Mouse (Mus musculus): ENCODE data around the gene Srcin1.
A peak's percentile ranks its signal among the peaks of the same experiment; 100 is the strongest.

Srcin1 gene

DNA sequence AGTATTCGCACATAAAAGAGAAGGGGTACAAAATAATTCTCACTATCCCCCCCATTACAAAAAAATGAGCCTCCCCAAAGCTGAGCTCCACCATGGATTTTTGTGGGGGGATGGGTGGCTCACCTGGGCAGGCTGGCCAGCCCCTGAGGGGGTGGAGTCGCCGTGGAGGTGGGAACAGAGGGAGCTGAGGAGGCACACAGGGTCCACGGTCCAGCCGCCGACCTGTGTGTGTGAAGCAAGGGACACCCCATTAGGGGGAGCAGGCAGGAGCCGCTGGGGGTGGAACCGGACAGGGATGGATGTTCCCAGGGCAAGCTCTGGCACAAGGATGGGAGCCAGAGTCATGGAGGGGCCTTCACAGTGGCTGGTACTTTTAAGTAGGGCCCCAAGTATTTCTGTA, 27.2 kb downstream of the Srcin1 start:
- no peak for DNase-seq

DNA sequence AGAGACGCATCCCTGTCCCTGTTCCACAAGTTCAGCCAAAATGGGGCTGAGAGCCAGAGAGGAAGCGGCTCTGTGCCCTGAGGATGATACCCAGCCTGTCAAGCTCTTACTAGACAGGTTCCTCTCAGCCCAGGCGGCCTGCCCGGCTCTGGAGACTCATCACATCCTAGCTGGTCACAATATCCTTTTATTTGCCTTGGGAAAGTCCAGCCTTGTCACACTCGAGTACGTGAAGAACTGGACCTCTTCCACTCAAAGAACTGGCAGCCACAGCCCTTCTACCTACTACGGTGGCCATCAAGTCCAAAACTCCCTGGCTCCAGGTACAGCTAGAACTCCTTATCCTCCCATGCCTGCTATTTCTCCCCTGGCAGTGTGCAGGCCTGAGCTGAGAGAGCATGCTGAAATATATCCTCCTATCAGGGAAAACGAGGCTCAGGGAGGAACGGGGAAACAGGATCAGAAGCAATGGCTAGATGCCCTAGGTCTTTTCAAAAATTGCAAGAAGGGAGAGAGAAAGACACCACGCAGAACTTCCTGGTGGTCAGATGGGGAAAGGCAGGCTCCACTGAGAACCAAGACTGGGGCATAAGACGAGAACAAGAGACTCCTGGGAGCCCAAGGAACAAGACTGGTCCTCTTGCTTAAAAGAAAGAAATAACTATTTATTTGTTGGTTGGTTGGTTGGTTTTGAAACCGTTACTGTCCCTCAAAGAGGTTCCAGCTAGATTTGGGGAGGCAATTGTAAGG, 27.9 kb downstream of the Srcin1 start:
- DNase-seq: no peak

DNA sequence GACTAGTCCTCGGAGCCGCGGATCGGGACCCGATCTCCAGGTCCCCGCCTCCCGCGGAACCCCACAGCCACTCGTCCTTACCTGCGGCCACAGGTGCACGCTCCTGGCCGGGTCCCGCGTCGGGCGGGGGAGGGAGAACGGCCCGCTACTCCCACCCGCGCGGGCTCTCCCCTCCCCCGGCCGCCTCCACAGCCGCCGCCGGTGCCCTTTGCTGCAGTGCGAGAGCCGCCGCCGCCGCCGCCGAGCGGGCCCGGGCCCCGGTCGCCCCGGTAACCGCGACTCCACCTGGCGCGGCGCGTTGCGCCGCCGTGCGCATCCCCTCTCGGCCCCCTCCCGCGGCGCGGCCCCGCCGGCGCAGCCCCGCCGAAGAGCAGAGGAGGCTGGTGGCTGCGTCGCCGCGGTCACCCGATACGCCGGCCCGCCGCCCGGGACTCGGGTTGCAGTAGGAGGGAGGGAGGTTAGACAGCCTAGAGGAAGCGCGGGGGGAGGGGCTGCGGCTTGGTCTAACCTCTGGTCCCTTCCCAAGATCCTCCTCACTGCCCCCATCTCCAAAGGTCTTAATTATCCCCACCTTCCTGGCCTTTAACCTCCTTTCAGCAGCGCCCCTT, 29.1 kb downstream of the Srcin1 start:
- DNase-seq: no peak

DNA sequence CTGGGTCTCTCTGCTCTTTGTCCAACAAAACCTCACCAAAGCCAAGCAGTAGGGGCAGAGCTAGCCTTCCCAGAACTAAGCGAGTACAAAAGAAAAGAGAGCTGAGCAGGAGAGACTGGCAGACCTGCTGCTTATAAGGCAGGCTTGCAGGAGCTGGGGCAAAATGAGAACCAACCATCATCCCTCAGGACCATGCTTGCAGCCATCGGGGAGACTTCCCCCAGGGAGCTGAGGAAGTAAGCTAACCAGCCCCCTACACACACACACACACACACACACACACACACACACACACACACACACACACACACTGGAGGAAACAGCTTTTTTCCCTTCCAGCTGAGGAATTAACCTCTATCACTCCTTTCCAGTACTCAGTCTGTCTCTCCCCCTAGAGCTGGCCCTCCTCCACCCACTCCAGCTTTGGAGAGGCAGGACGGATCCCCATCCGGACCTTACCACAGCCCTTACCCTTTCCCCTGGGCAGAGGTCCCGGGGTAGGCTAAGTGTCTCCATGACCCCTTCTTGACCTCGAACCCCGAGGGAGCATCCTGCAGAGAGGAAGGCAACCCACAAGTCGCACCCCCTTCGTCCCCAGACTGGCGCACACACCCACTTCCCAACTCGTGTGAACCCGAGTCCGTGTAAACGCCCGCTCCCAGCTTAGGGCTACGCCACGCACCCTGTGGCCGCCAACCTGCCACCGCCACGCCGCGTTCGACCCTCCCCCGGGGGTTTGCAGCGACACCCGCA, 30.0 kb downstream of the Srcin1 start:
- no peak for DNase-seq

DNA sequence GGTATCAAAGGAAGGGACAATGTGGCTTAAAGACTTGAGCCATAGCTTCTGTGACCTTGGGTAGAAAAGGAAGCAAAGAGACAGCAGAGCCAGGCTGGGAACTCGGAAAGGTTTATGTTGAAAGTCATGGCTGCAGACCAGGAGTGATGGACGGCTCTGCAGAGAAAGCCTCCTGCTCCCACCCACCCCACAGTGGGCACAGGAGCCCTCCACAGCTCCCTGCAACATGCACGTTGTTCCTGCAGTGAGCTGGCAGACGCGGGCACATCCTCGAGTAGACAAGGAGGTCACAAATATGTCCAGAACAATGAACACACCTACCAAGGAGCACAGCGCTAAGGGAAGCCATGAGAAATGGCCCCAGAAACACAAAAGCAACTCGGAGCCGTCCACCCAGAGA, 32.1 kb downstream of the Srcin1 start:
- DNase-seq: no peak

DNA sequence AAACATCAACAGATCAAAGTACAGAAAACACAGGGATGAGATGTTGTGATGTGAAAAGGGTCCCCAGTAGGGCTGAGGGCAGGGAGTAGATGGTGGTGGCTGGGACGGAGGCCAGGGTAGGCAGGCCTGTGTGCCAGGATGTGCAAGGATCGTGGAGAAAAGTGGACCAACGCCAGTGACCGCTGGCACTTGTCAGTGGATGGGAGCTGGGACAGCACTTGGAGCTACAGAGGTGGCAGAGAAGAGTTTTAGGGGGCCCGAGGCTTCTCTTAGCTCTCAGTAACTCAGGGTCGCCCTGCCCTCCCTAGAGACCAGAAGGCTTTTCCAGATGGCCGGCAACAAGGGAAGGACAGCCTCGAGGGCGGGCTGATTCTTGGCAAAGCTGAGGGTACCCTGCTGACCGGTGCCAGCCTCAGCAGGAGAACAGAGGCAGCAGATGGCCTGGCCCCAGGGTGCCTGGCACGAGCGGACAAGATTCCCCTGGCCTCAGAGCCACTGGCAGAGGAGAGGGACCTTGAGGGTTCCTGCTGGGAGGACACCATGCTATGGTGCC, 32.7 kb downstream of the Srcin1 start:
- DNase-seq: no peak

DNA sequence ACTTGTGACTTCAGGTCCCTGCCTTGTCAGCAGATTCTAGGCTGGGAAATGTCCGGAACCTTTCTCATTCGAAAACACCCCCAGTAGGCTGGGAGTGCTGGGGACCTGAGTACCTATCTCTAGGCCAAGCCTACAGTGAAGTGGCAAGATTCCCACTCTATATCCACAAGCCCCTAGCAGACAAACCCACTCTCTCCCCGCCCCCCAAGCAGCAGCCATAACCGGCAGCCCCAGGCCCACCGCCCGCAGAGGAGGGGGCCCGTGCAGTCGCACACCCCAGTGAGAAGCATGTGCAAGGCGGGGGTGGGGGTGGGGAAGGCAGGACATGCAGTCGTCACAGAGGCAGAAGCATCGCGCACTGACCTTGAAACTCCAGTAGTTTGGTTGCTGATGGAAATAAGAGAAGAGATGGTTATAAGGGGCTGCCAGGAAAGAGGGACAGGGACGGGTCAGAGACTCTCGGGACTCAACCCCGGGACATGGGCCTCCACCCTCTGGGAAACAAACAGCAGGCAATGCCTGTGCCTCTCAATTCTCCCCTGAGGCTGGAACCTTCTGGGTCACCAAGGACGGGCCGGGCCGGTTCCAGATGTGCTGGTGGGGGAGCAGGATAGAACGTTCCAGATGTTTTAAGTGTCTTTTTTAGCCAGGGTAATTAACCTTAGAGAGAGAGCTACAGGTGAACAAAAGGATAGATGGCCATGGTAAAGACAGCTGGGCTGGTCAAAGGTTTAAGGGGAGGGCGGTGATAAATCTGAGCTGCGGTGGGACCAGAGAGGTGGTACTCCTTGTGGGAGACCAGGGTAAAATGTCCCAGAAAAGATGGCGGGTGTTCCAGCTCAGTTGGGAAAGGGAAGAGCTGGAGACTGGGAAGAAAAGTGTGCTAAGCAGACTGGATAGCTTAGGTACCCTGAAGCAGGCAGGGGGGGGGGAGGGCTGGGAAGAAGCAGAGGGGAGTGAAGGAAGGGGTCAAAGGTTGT, 33.5 kb downstream of the Srcin1 start:
- no peak for DNase-seq

DNA sequence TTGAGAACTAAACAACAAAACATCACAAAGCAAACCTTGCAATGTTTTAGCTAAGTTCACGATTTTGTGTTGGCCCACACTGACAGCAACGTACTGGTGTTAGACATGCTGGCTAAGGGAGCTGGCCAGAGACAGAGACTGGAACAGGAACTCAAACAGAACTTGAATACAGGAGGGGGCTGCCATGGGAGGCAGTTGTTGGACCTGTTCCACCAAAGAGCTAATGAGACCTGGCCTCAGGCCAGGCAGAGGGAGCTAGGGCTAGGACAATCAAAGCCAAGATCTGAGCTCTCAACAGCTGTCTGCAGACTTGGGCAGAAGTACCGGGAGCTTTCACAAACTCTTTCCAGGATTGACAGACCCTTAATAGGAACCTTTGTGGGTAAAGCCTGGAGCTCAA, 35.4 kb downstream of the Srcin1 start:
- DNase-seq: no peak

DNA sequence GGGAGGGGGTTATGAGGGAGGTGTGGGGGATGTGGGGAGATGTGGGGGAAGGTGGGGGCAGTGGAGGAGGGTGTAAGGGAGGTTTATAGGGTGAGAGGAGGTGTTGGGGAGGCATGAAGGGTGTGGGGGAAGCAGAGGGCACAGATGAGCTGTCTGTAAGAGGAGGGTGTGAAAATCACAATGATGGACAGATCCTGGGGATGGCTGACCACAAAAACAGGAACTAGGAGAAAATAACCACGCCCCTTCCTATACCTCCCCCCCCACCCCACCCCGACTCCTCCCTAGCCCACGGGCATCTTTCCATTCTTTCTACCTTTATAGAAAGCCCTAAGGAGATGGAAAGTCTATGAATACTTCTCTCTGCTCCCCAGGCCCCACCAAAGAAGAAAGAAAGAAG, 35.9 kb downstream of the Srcin1 start:
- no peak for DNase-seq

DNA sequence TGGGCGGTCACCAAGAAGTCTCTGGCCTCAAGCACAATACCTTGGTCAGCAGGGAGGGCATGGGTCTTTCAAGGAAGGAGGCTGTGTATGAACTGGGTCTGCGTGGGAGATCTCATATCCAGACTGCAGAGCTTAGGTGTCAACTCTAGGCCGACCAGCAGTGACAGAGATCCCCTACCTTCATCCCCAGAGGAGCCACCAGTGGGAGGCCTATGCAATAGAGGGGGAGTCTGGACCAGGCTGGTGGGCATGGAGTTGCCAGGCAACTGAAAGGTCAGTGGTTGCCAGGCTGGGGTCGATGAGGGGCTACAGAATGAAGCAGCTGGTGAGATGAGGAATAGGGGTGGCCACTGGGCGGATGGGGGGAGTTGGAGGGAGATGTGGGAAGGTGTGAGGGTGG, 36.4 kb downstream of the Srcin1 start:
- DNase-seq: no peak

DNA sequence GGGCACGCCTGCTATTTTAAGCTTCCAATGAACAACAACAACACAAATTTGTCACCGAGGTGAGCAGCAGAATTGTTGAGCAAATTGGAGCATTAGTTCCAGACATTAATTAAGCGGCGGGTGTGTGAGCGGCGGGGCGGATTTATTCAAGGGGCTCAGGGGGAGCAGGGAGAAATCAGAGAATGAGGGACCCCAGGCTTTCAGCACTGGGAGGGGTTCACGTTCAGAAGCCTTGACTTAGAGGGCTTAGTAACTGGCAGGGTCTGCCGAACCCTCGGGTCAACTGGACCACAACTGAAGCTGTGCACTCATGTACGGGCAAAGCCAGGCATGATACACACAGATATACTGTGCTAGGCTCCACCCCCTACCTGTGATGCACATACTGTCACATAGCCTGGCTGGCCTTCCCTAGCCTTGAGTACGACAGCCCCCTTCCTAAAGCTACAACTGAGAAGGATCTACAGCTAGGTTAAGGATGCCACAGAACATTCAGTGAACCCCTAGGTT, 38.4 kb downstream of the Srcin1 start:
- no peak for DNase-seq

DNA sequence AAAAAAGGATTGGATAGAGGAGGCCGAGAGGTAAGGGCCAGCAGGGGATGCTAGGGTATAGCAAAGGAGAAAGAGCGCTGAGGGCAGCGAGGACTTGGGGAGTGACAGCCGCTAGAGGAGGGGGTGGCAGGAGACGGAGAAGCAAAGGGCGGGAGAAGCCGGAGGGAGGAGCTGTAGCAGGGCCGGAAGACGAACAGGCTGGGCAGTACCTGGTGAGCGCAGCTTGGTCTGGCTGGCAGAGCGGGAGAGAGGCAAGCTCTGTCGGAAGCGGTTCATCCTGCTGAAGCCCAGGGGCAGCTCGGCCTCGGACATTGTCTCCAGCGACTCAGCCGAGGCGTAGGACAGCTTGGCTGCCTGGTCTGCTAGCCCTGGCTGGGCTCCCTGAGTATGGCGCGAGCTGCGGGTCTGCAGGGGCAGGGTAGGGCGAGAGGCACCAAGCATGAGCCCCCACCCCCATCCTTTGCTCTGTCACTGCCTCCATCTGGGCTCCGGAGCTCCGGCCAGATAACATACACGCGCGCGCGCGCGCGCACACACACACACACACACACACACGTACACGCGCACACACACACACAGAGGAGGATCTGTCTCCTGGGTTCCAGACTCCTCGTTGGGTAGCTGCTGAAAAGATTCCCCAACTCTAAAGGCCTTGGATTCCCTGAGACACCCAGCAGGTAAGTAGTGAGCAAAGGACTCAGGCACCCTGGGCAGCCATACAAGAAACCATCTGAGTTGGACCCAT, 39.0 kb downstream of the Srcin1 start:
- DNase-seq: no peak

DNA sequence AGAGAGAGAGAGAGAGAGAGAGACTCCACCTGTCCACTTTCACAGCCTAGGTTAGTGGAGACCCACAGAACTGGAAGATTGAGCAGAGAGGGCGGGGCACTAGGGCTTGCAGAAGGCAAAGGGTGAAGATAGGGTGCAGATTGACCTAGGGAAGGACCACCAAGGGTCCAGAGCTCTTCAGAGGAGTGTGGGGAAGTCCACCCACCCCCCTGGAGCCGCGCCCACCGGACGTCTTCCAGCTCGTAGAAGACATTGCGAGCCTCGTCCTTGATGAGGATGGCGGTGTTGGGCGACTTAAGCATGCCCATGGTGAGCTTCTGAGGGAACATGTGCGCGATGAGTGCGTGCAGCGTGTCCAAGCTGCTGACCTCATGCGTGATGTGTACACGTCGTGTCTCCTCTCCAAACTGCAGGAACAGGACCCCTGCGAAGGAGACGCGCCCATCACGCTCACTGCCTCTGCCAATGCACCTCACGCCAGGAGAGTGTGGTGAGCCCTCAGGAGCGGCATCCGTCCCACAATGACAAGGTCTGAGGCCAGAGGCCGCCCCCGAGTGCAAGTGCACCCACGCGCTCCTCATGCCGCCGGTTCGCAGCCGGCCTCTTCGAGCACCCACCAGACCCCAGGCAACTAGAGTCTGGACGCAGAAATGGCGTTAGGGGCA, 39.8 kb downstream of the Srcin1 start:
- DNase-seq: no peak

DNA sequence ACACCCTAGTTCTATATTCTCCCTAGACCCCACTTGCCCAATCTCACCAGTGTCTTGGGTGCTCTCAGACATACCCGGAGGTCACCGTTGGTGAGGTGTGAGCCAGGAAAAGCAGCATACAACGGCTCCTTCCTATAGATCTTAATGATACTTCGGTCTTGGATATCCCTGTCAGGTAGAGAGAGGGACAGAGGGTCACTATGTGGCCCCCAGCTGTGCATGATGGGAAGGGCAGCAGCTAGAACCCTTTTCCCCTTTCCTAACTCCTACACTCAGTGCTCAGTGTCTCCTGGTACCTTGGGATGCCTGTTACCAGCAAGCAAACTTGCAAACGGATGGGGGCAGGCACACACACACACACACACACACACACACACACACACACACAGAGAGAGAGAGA, 40.3 kb downstream of the Srcin1 start:
- no peak for DNase-seq

DNA sequence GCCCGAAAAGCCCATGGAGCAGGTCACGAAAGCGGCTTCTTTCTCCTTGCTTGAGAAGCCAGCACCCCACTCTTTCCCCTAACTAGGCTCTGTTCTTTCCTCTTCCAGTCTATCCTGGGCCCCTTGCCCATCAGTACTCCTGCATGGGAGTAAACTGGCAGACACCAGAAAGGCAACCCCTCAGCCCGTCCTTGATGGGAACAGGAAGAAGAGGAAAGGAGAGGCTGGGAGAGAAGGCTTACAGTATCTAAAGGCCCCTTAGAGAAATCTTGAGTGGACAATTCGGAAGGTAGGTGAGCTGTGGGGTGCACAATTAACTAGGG, 40.7 kb downstream of the Srcin1 start:
- no peak for DNase-seq

DNA sequence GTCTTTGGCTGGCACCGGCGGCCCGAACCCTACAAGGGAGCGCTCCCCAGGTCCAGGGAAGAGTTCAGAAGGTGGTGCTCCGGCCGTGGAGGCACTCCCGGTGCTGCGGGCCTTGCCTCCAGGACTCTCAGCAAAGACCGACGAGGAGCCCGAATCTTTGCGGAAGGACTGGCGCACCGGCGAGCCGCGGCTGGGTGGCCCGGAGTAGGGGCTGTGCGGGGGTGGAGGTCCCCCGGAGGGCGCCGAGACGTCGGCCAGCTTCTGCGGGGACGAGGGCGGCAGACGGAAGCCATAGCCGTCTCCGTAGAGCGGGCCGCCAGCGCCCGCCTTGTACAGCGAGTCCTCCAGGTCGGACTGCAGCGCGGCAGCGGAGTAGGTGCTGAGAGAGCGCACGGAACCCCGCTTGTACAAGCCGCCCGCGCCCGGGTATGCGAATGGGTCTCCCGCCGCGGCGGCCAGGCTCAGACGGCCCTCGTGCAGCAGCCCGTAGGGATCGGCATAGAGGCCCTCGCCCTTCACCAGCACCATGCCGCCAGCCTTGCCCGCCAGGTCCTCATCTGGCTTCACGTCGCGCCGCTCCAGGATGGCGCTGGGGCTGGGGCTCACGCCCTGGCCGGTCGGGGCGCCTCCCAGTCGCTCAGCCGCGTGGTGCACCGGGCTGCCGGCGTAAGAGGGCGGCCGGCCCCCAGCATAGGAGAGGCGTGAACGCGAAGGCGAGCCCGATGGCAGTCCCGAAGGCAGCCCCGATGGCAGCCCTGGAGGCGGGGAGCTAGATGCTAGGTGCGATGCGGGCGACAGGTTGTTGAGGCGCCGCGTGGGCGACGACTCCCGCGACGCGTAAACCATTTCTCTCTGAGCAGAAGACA, 41.3 kb downstream of the Srcin1 start:
- DNase-seq: no peak

DNA sequence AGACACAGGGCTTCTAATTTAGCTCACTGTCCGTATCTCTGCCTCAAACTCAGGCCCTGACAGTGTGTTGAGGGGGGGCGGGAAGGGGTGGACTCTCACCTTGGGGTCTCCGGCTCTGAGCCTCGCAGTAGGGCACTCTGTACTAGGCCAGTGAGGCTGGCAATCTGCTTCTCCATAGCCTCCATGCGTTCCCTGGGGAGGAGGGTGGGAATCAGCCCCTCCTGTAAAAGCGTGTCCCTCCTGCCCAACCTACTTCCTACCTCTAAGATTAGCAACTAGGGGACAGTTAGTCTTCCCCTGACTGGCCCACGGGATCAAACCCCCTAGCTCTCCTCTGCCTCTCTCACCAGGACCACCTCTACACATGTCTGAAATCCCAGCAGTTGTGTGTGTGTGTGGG, 42.3 kb downstream of the Srcin1 start:
- DNase-seq: no peak

DNA sequence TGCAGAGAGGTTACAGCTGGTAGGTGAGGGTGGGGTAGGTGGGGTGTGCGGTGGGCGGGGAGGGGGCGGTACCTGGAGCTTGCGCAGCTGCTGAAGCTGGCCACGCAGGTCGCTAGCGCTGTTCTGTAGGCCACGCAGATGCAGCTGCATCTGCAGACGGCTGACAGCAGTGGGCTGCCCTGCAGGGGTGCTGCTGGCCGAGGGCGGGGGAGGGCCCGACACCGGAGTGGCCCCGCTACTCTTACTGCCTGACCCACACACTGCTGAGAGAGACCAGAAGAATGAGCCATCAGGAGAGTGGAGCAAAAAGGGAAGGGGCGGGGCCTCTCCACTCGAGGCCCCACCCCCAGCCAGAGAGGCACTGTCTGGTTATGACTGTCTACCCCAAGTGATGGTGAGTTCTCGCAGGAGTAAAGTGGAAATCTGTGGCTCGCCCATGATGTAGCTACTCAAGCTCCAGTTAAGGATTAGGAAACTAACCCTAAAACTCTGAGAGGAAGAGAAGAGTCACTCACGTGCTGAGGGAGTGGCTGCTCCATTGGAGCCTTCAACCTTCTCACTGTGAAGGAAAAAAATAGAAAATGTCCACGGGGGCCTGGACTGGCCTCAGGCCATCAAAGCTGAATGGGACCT, 42.9 kb downstream of the Srcin1 start:
- peak in 1 of 2 experiments; percentile 32 for DNase-seq

DNA sequence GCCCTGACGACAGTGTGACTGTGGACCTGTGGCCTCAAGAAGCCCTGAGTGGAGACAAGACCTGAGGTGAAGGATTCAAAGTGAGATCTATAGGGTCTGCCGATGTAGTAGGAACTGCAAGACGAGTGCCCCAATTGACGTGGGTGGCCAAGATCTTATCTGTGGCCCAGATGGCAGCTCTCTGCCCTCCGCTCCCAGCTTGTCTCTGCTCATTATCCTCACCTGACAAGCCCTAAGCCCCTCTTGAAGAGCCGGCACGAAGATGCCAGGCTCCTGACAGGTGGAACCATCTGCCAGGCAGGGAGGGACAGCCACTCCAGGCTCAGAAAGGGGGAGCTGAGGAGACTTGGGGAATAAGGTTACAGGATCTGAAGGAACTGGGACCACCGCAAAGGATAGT, 43.6 kb downstream of the Srcin1 start:
- no peak for DNase-seq
